Mouse (Mus musculus) midbrain, embryonic 16.5 days (tissue): ENCODE results near the gene Chl1. TPM values are rescaled to one million over a fixed set of nuclear protein-coding genes. Genes with fewer than 3 reads are reported as not detected.

Source experiments
- ATAC-seq: fragments of 200-750 bp; cut with Nextera tagmentation; 2 replicates; pipeline ENCODE4 v1.8.0; 2017; ENCODE audit warnings: moderate TSS enrichment
- H3K27ac ChIP-seq: fragments of 300-500 bp; sonication (generic); 2 replicates; pipeline ENCODE4 v1.5.1; 2014; ENCODE audit warnings: mild to moderate bottlenecking, low read length, mixed read lengths
- H3K27me3 ChIP-seq: fragments of 300-500 bp; sonication (generic); 2 replicates; pipeline ENCODE4 v1.6.1; 2014; ENCODE audit warnings: low read depth, low read length, mixed read lengths; ENCODE audit not compliant: control insufficient read depth, insufficient read depth
- H3K36me3 ChIP-seq: fragments of 300-500 bp; sonication (generic); 2 replicates; pipeline ENCODE4 v1.6.1; 2014; ENCODE audit warnings: mild to moderate bottlenecking, low read length, moderate library complexity, mixed read lengths; ENCODE audit not compliant: control insufficient read depth, insufficient read depth
- H3K4me1 ChIP-seq: fragments of 300-500 bp; sonication (generic); 2 replicates; pipeline ENCODE4 v1.6.1; 2014; ENCODE audit warnings: mild to moderate bottlenecking, low read length, mixed read lengths; ENCODE audit not compliant: control insufficient read depth, insufficient read depth
- H3K4me2 ChIP-seq: fragments of 300-500 bp; sonication (generic); 2 replicates; pipeline ENCODE4 v1.6.1; 2014; ENCODE audit warnings: mild to moderate bottlenecking, low read length, mixed read lengths
- H3K4me3 ChIP-seq: fragments of 300-500 bp; sonication (generic); 2 replicates; pipeline ENCODE4 v1.5.1; 2014; ENCODE audit warnings: low read depth, mild to moderate bottlenecking, low read length, moderate library complexity, mixed read lengths
- H3K9ac ChIP-seq: fragments of 300-500 bp; sonication (generic); 2 replicates; pipeline ENCODE4 v1.6.1; 2014; ENCODE audit warnings: low read depth, low read length, mixed read lengths
- H3K9me3 ChIP-seq: fragments of 300-500 bp; sonication (generic); replicated peaks from 2 replicates; pipeline ENCODE4 v1.6.1; 2014; ENCODE audit warnings: mild to moderate bottlenecking, low read length, mixed read lengths; ENCODE audit not compliant: control insufficient read depth, poor library complexity, severe bottlenecking
- WGBS: fragments of 180-500 bp; shearing (Covaris S2); extraction: QIAGEN DNeasy Blood & Tissue Kit; methylation state at CpG from one replicate; pipeline ENCODE4 v1.1.7; 2014; 5-methylcytosine and 5-hydroxymethylcytosine counted together
- polyA plus RNA-seq: library from polyadenylated mRNA; unstranded; fragments of >200 nt; fragmentation: Nextera tagmentation; extraction: Ambion mirVana; gene quantifications from 2 replicates; pipeline ENCODE4 v1.2.1, GENCODE M21; 2015

Gene Chl1
- polyA plus RNA-seq, 1 experiment from 2014 or later = 202 TPM

DNA sequence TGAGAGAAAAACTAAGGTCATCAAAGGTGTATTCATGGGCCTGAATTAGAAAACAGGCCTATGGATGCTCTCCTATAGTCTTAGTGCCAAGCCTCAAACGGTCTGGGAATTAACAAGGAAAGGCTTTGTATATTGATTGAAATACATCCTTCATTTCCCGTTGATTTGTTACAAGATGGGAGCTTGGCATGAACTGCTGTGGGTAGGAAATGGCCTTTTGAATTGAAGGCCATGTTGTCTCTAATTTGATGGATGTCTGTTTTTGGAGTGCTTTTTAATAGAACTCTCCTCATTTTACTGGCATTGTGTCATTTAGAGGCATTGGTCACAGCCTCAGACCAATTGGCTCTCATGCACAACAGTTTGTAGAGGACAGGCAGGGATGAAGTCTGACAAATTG, 49.0 kb downstream of the Chl1 start:
- Histone ChIP-seq H3K27me3 (no peaks in the 10 kb centered on the region), H3K27ac (peak overlapping the region; percentile 75), H3K4me3 (no peak overlapping the region), H3K9me3 (no peaks in the 10 kb centered on the region), H3K4me1 (peaks cover 42% of the 10 kb centered on the region), H3K9ac (no peak overlapping the region), H3K4me2 (no peak overlapping the region), H3K36me3 (no peaks in the 10 kb centered on the region)
- WGBS = 33% methylated on average over 2 of the region's 2 CpGs
- no peak for ATAC-seq

DNA sequence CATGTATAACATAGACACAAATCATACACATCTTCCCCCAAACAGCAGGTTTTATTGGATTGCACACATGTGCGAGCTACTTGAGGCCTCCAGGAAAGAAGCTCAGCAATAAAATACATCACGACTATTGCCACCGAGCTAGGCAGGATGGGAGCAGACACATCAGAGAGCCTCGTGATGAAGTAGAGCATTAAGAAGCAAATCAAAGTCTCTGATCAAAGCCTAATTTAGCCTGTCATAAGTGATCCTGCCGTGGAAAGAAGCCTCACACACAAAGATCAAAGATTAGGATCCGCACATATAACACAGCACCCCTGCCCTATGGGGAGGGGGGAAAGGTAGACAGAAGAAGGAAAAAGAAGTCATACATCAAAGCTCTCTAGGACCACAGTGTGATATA, 54.4 kb downstream of the Chl1 start:
- H3K4me3 ChIP-seq = no peak overlapping the region
- peak; percentile 36; the same call in 1 of the 2 replicates for ATAC-seq
- no peaks in the 10 kb centered on the region for H3K27me3 ChIP-seq
- no peak overlapping the region for H3K9ac ChIP-seq
- no peak overlapping the region for H3K27ac ChIP-seq
- no peaks in the 10 kb centered on the region for H3K9me3 ChIP-seq
- H3K4me1 ChIP-seq = peaks cover 40% of the 10 kb centered on the region
- no peaks in the 10 kb centered on the region for H3K36me3 ChIP-seq
- no peak overlapping the region for H3K4me2 ChIP-seq
- WGBS = 29% methylated on average over 6 of the region's 6 CpGs

DNA sequence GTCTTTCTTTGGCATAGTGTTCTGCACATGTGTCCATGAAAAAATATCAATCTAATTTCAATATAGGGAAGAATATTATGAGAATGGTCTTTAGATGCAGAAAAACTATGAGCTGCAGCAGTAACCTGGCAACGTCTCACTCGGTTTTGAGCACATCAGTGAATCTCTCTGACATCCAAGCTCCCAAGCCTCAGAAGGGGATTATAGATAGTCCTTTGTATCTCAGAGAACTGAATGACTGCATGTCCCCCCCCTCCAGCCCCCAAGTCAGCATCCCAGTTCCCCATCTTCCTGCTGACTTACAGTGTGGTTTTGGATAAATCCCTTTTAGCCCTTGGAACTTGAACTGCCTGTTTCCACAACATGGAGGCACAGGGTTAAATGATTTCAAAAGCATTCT, 56.9 kb downstream of the Chl1 start:
- H3K4me1 ChIP-seq = peaks cover 38% of the 10 kb centered on the region
- H3K27ac ChIP-seq = no peak overlapping the region
- no peaks in the 10 kb centered on the region for H3K27me3 ChIP-seq
- H3K36me3 ChIP-seq = no peaks in the 10 kb centered on the region
- no peak overlapping the region for H3K4me2 ChIP-seq
- no peak overlapping the region for H3K9ac ChIP-seq
- H3K4me3 ChIP-seq = no peak overlapping the region
- ATAC-seq = no peak
- no peaks in the 10 kb centered on the region for H3K9me3 ChIP-seq
- WGBS = 10% methylated on average over 2 of the region's 2 CpGs

GRCm38 (mm10) chr6:103572659-103573058, 62.3 kb downstream of the Chl1 start:
- H3K9me3 ChIP-seq = no peaks in the 10 kb centered on the region
- peaks cover 6% of the 10 kb centered on the region for H3K4me1 ChIP-seq
- no peak overlapping the region for H3K27ac ChIP-seq
- no peaks in the 10 kb centered on the region for H3K36me3 ChIP-seq
- ATAC-seq = no peak
- H3K4me3 ChIP-seq = no peak overlapping the region
- H3K9ac ChIP-seq = no peak overlapping the region
- WGBS = 70% methylated on average over 1 of the region's 1 CpGs
- H3K27me3 ChIP-seq = no peaks in the 10 kb centered on the region
- H3K4me2 ChIP-seq = no peak overlapping the region

- no peak overlapping the region for H3K4me3 ChIP-seq
- H3K36me3 ChIP-seq = no peaks in the 10 kb centered on the region
- no peak for ATAC-seq
- no peaks in the 10 kb centered on the region for H3K27me3 ChIP-seq
- no peak overlapping the region for H3K4me2 ChIP-seq
- no peaks in the 10 kb centered on the region for H3K9me3 ChIP-seq
- no peaks in the 10 kb centered on the region for H3K4me1 ChIP-seq
- H3K9ac ChIP-seq = no peak overlapping the region
- H3K27ac ChIP-seq = no peak overlapping the region
- WGBS = 91% methylated on average over 1 of the region's 1 CpGs
Observed at GRCm38 (mm10) chr6:103584224-103584623, 73.8 kb downstream of the Chl1 start.

DNA sequence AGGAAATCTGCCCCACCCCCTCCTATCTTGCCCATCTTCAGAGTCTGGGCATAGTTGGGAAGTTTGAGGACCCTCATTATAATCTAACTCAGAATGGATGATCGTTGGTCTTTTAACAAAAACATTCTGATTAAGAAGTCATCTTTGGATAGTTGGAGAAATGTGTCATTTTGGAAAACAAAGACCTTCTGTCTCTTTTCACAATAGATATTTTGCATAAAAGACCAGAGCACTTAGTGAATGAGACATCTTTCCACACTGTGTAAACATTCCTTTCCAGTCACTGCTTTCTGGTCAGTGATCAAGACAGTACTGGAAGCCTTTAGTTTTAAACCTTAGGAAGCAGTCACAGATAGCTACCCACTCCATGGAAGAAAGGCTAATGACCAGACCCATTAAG, 75.3 kb downstream of the Chl1 start:
- no peaks in the 10 kb centered on the region for H3K9me3 ChIP-seq
- H3K4me2 ChIP-seq = no peak overlapping the region
- H3K9ac ChIP-seq = no peak overlapping the region
- no peaks in the 10 kb centered on the region for H3K4me1 ChIP-seq
- ATAC-seq = no peak
- H3K4me3 ChIP-seq = no peak overlapping the region
- no peaks in the 10 kb centered on the region for H3K27me3 ChIP-seq
- WGBS = 48% methylated on average over 1 of the region's 1 CpGs
- no peaks in the 10 kb centered on the region for H3K36me3 ChIP-seq
- no peak overlapping the region for H3K27ac ChIP-seq

- no peak overlapping the region for H3K4me2 ChIP-seq
- no peak overlapping the region for H3K27ac ChIP-seq
- no peak overlapping the region for H3K9ac ChIP-seq
- 80% methylated on average over 1 of the region's 1 CpGs for WGBS
- H3K4me1 ChIP-seq = no peaks in the 10 kb centered on the region
- no peak for ATAC-seq
- no peaks in the 10 kb centered on the region for H3K27me3 ChIP-seq
- H3K4me3 ChIP-seq = no peak overlapping the region
- no peaks in the 10 kb centered on the region for H3K9me3 ChIP-seq
- no peaks in the 10 kb centered on the region for H3K36me3 ChIP-seq
Observed at GRCm38 (mm10) chr6:103586081-103586480, 75.7 kb downstream of the Chl1 start.

GRCm38 (mm10) chr6:103602070-103602469, 91.7 kb downstream of the Chl1 start:
- H3K27ac ChIP-seq = 0 out of 2 replicates have a peak overlapping the region, but pooled peaks have one; percentile 38
- no peak for ATAC-seq
- WGBS = 37% methylated on average over 4 of the region's 4 CpGs
- no peaks in the 10 kb centered on the region for H3K36me3 ChIP-seq
- no peaks in the 10 kb centered on the region for H3K9me3 ChIP-seq
- no peak overlapping the region for H3K4me2 ChIP-seq
- no peak overlapping the region for H3K9ac ChIP-seq
- H3K27me3 ChIP-seq = no peaks in the 10 kb centered on the region
- no peak overlapping the region for H3K4me3 ChIP-seq
- H3K4me1 ChIP-seq = 0 out of 2 replicates have a peak, but pooled peaks cover 3% of the 10 kb centered on the region

- Histone ChIP-seq H3K9me3 (no peaks in the 10 kb centered on the region), H3K4me1 (no peaks in the 10 kb centered on the region), H3K27ac (no peak overlapping the region), H3K4me3 (no peak overlapping the region), H3K36me3 (no peaks in the 10 kb centered on the region), H3K27me3 (no peaks in the 10 kb centered on the region), H3K4me2 (no peak overlapping the region), H3K9ac (no peak overlapping the region)
- 67% methylated on average over 3 of the region's 3 CpGs for WGBS
- no peak for ATAC-seq
Observed at GRCm38 (mm10) chr6:103610656-103611055, 100.3 kb downstream of the Chl1 start.

DNA sequence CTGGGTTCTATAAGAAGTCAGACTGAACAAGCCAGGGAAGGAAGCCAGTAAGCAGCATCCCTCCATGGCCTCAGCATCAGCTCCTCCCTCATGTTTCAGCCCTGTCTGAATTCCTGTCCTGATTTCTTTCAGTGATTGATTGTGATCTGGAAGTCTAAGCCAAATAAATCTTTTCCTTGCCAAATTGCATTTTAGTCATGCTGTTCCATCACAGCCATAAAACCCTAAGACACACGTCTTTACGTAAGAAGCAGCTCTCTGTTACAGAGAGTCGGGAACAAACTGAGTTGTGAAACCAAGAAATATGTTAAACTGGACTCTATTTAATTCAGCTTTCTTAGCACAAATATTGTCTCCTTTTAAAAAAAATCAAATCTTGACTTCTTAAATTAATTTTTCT, 102.2 kb downstream of the Chl1 start:
- Histone ChIP-seq H3K27me3 (no peaks in the 10 kb centered on the region), H3K9ac (no peak overlapping the region), H3K4me1 (peaks cover 6% of the 10 kb centered on the region), H3K27ac (no peak overlapping the region), H3K36me3 (no peaks in the 10 kb centered on the region), H3K4me2 (no peak overlapping the region), H3K4me3 (no peak overlapping the region), H3K9me3 (no peaks in the 10 kb centered on the region)
- no peak for ATAC-seq
- WGBS = 77% methylated on average over 3 of the region's 3 CpGs
